Mouse (Mus musculus) embryonic facial prominence, embryonic 14.5 days (tissue): ENCODE results near the gene Sox15. TPM values are rescaled to one million over a fixed set of nuclear protein-coding genes. Genes with fewer than 3 reads are reported as not detected.

Source experiments
- ATAC-seq: fragments of 200-750 bp; cut with Nextera tagmentation; 2 replicates; pipeline ENCODE4 v1.8.0; 2017; ENCODE audit warnings: low read depth, moderate number of reproducible peaks, moderate TSS enrichment
- DNase-seq: peaks from one replicate; pipeline ENCODE4 v3.0.0-alpha.2; 2015; ENCODE audit warnings: low spot score
- H3K27ac ChIP-seq: fragments of 300-500 bp; sonication (generic); replicated peaks from 2 replicates; pipeline ENCODE4 v1.5.1; 2014; ENCODE audit warnings: low read depth, mild to moderate bottlenecking, low read length, moderate library complexity
- H3K27me3 ChIP-seq: fragments of 300-500 bp; sonication (generic); replicated peaks from 2 replicates; pipeline ENCODE4 v1.6.1; 2014; ENCODE audit warnings: low read length; ENCODE audit not compliant: control insufficient read depth, insufficient read depth
- H3K36me3 ChIP-seq: fragments of 300-500 bp; sonication (generic); 2 replicates; pipeline ENCODE4 v1.6.1; 2014; ENCODE audit warnings: low read length, mixed read lengths; ENCODE audit not compliant: control insufficient read depth, insufficient read depth
- H3K4me1 ChIP-seq: fragments of 300-500 bp; sonication (generic); 2 replicates; pipeline ENCODE4 v1.6.1; 2014; ENCODE audit warnings: antibody characterized with exemption, low read length; ENCODE audit not compliant: control insufficient read depth, insufficient read depth
- H3K4me2 ChIP-seq: fragments of 300-500 bp; sonication (generic); 2 replicates; pipeline ENCODE4 v1.6.1; 2014; ENCODE audit warnings: low read depth, mild to moderate bottlenecking, low read length, moderate library complexity, mixed read lengths
- H3K4me3 ChIP-seq: fragments of 300-500 bp; sonication (generic); 2 replicates; pipeline ENCODE4 v1.5.1; 2014; ENCODE audit warnings: low read depth, mild to moderate bottlenecking, low read length
- H3K9ac ChIP-seq: fragments of 300-500 bp; sonication (generic); 2 replicates; pipeline ENCODE4 v1.6.1; 2014; ENCODE audit warnings: low read depth, mild to moderate bottlenecking, low read length, moderate library complexity, mixed read lengths
- H3K9me3 ChIP-seq: fragments of 300-500 bp; sonication (generic); 2 replicates; pipeline ENCODE4 v1.6.1; 2016; ENCODE audit warnings: low read length; ENCODE audit not compliant: control insufficient read depth
- WGBS: fragments of 180-500 bp; shearing (Covaris S2); extraction: QIAGEN DNeasy Blood & Tissue Kit; methylation state at CpG from one replicate; pipeline ENCODE4 v1.1.7; 2014; 5-methylcytosine and 5-hydroxymethylcytosine counted together
- polyA plus RNA-seq: library from polyadenylated mRNA; unstranded; fragments of >200 nt; fragmentation: Nextera tagmentation; extraction: Ambion mirVana; gene quantifications from 2 replicates; pipeline ENCODE4 v1.2.1, GENCODE M21; 2014

The Sox15 gene
- polyA plus RNA-seq: 1.7 and 2.9 TPM in 2 replicates

GRCm38 (mm10) chr11:69655264-69656064 is at the start of gene Sox15:
Sox15 (plus strand) TSS chr11:69655314.
- WGBS: 22% methylated on average over 29 of the region's 34 CpGs
- Histone ChIP-seq H3K36me3 (peaks cover 74% of the 10 kb centered on the region), H3K4me3 (no peak within 1 kb of the TSS)

GRCm38 (mm10) chr11:69605726-69606490 is 49.2 kb upstream of the Sox15 start, which contains the start of gene Atp1b2:
Atp1b2 (minus strand) TSS chr11:69605942.
- H3K9me3 ChIP-seq: no peaks in the 10 kb centered on the region
- H3K27ac ChIP-seq: peak within 1 kb of the TSS; percentile 10; the same call in 1 of the 2 replicates
- H3K4me3 ChIP-seq: peak within 1 kb of the TSS; percentile 60
- no peaks in the 10 kb centered on the region for H3K36me3 ChIP-seq
- peak; percentile 95 for DNase-seq
- peaks cover 11% of the 10 kb centered on the region for H3K4me1 ChIP-seq
- 2% methylated on average over 32 of the region's 32 CpGs for WGBS
- ATAC-seq: peak; percentile 95
- H3K27me3 ChIP-seq: peaks cover 5% of the 10 kb centered on the region; the same call in 1 of the 2 replicates
- H3K9ac ChIP-seq: peak within 1 kb of the TSS; percentile 68
- H3K4me2 ChIP-seq: peak within 1 kb of the TSS; percentile 98

More at GRCm38 (mm10) chr11:69655264-69656064, at the start of gene Sox15:
- no peaks in the 10 kb centered on the region for H3K27me3 ChIP-seq
- peak; percentile 85 for DNase-seq
- no peaks in the 10 kb centered on the region for H3K4me1 ChIP-seq
- H3K27ac ChIP-seq: peak within 1 kb of the TSS; percentile 49; the same call in 1 of the 2 replicates
- H3K4me2 ChIP-seq: peak within 1 kb of the TSS; percentile 36
- H3K9ac ChIP-seq: peak within 1 kb of the TSS; percentile 19; the same call in 1 of the 2 replicates
- ATAC-seq: peak; percentile 74; the same call in 1 of the 2 replicates
- no peaks in the 10 kb centered on the region for H3K9me3 ChIP-seq

- 66% methylated on average over 2 of the region's 2 CpGs for WGBS
- ATAC-seq: no peak
- Histone ChIP-seq H3K9me3 (no peaks in the 10 kb centered on the region), H3K27me3 (peaks cover 5% of the 10 kb centered on the region; the same call in 1 of the 2 replicates), H3K4me1 (peaks cover 10% of the 10 kb centered on the region), H3K4me2 (peak overlapping the region; percentile 98), H3K9ac (peak overlapping the region; percentile 68; the same call in 1 of the 2 replicates), H3K4me3 (peak overlapping the region; percentile 60), H3K27ac (0 out of 2 replicates have a peak overlapping the region, but pooled peaks have one; percentile 10), H3K36me3 (no peaks in the 10 kb centered on the region)
- no peak for DNase-seq
Measured at GRCm38 (mm10) chr11:69606491-69606795, 48.7 kb upstream of the Sox15 start.

GRCm38 (mm10) chr11:69606832-69607231 is 48.3 kb upstream of the Sox15 start:
- H3K27ac ChIP-seq: no peak overlapping the region
- H3K4me1 ChIP-seq: peaks cover 10% of the 10 kb centered on the region
- no peak overlapping the region for H3K4me3 ChIP-seq
- H3K27me3 ChIP-seq: peaks cover 5% of the 10 kb centered on the region; the same call in 1 of the 2 replicates
- no peak overlapping the region for H3K4me2 ChIP-seq
- H3K9ac ChIP-seq: no peak overlapping the region
- ATAC-seq (no peak), DNase-seq (no peak)
- no peaks in the 10 kb centered on the region for H3K9me3 ChIP-seq
- H3K36me3 ChIP-seq: no peaks in the 10 kb centered on the region
- 79% methylated on average over 2 of the region's 2 CpGs for WGBS

GRCm38 (mm10) chr11:69608525-69608924 is 46.6 kb upstream of the Sox15 start:
- no peaks in the 10 kb centered on the region for H3K36me3 ChIP-seq
- peaks cover 11% of the 10 kb centered on the region for H3K4me1 ChIP-seq
- H3K9ac ChIP-seq: no peak overlapping the region
- WGBS: 88% methylated on average over 1 of the region's 3 CpGs
- DNase-seq (no peak), ATAC-seq (no peak)
- no peak overlapping the region for H3K27ac ChIP-seq
- no peak overlapping the region for H3K4me2 ChIP-seq
- peaks cover 5% of the 10 kb centered on the region; the same call in 1 of the 2 replicates for H3K27me3 ChIP-seq
- no peak overlapping the region for H3K4me3 ChIP-seq
- no peaks in the 10 kb centered on the region for H3K9me3 ChIP-seq

- DNase-seq (no peak), ATAC-seq (no peak)
- Histone ChIP-seq H3K9ac (no peak overlapping the region), H3K27ac (no peak overlapping the region), H3K27me3 (peaks cover 2% of the 10 kb centered on the region; the same call in 1 of the 2 replicates), H3K4me2 (no peak overlapping the region), H3K4me1 (peaks cover 11% of the 10 kb centered on the region), H3K36me3 (no peaks in the 10 kb centered on the region), H3K9me3 (no peaks in the 10 kb centered on the region), H3K4me3 (no peak overlapping the region)
- 58% methylated on average over 7 of the region's 7 CpGs for WGBS
Measured at GRCm38 (mm10) chr11:69609416-69609815, 45.7 kb upstream of the Sox15 start.

- no peak for ATAC-seq
- Histone ChIP-seq H3K4me1 (peaks cover 4% of the 10 kb centered on the region; the same call in 1 of the 2 replicates), H3K27me3 (no peaks in the 10 kb centered on the region), H3K27ac (no peak overlapping the region), H3K9me3 (no peaks in the 10 kb centered on the region), H3K9ac (no peak overlapping the region), H3K4me3 (no peak overlapping the region), H3K4me2 (no peak overlapping the region), H3K36me3 (no peaks in the 10 kb centered on the region)
- DNase-seq: no peak
- 56% methylated on average over 4 of the region's 4 CpGs for WGBS
Measured at GRCm38 (mm10) chr11:69610899-69611298, 44.2 kb upstream of the Sox15 start.

- Histone ChIP-seq H3K27me3 (no peaks in the 10 kb centered on the region), H3K36me3 (no peaks in the 10 kb centered on the region), H3K27ac (no peak overlapping the region), H3K9me3 (no peaks in the 10 kb centered on the region), H3K4me2 (peak overlapping the region; percentile 40; the same call in 1 of the 2 replicates), H3K4me1 (peaks cover 4% of the 10 kb centered on the region; the same call in 1 of the 2 replicates), H3K9ac (peak overlapping the region; percentile 15; the same call in 1 of the 2 replicates), H3K4me3 (no peak overlapping the region)
- WGBS: 11% methylated on average over 17 of the region's 19 CpGs
- DNase-seq (peak; percentile 84), ATAC-seq (peak; percentile 72; the same call in 1 of the 2 replicates)
Measured at GRCm38 (mm10) chr11:69613553-69614256, 41.4 kb upstream of the Sox15 start.
